Mouse (Mus musculus) c-Kit-negative CD71-positive TER-119-positive erythroid progenitor cells, embryonic 14.5 days (primary cell): ENCODE data around the gene Nr1d1.

ENCODE experiments used
- DNase-seq: peaks from one replicate; pipeline ENCODE4 v3.0.0-alpha.2; 2013; ENCODE audit warnings: low read depth, low spot score

Nr1d1 gene

GRCm38 (mm10) chr11:98788139-98788538 lies 13.0 kb upstream of the Nr1d1 start:
- DNase-seq, result no peak

- no peak for DNase-seq
Measured at GRCm38 (mm10) chr11:98787691-98788090, 12.6 kb upstream of the Nr1d1 start.

GRCm38 (mm10) chr11:98787229-98787628 lies 12.1 kb upstream of the Nr1d1 start:
- DNase-seq, result no peak

GRCm38 (mm10) chr11:98786359-98787214 lies 11.5 kb upstream of the Nr1d1 start:
- DNase-seq, result peak; percentile 76

- DNase-seq, result no peak
Measured at GRCm38 (mm10) chr11:98785772-98786281, 10.7 kb upstream of the Nr1d1 start.

- no peak for DNase-seq
Measured at GRCm38 (mm10) chr11:98785214-98785613, 10.1 kb upstream of the Nr1d1 start.

- no peak for DNase-seq
Measured at GRCm38 (mm10) chr11:98784139-98784538, 9.0 kb upstream of the Nr1d1 start.

- DNase-seq, result no peak
Measured at GRCm38 (mm10) chr11:98783236-98783696, 8.1 kb upstream of the Nr1d1 start.

- DNase-seq, result no peak
Measured at GRCm38 (mm10) chr11:98782651-98783235, 7.6 kb upstream of the Nr1d1 start.

- no peak for DNase-seq
Measured at GRCm38 (mm10) chr11:98781851-98782512, 6.8 kb upstream of the Nr1d1 start.

GRCm38 (mm10) chr11:98777888-98778287 lies 2.8 kb upstream of the Nr1d1 start:
- DNase-seq, result no peak

GRCm38 (mm10) chr11:98776843-98777590 lies 1.9 kb upstream of the Nr1d1 start:
- DNase-seq, result no peak

GRCm38 (mm10) chr11:98776052-98776764 lies 1.1 kb upstream of the Nr1d1 start:
- no peak for DNase-seq

GRCm38 (mm10) chr11:98775348-98776051 lies 367 bp upstream of the Nr1d1 start:
- DNase-seq, result no peak

- peak; percentile 95 for DNase-seq
Measured at GRCm38 (mm10) chr11:98773635-98774295, 1.4 kb downstream of the Nr1d1 start.

GRCm38 (mm10) chr11:98772667-98773171 lies 2.4 kb downstream of the Nr1d1 start:
- no peak for DNase-seq

- no peak for DNase-seq
Measured at GRCm38 (mm10) chr11:98771844-98772525, 3.1 kb downstream of the Nr1d1 start.

- no peak for DNase-seq
Measured at GRCm38 (mm10) chr11:98771131-98771530, 4.0 kb downstream of the Nr1d1 start.
